Mouse (Mus musculus) monocyte, adult 2 months (primary cell): ENCODE results near the gene Gm5065.

ENCODE experiments used
- DNase-seq, 2 experiments: peaks; one replicate each; pipeline ENCODE4 v3.0.0; 2022; ENCODE audit warnings: low spot score in 2 of 2, low read depth in 1 of 2

Gm5065 gene

GRCm38 (mm10) chr7:5350237-5350636 lies at the start of gene Gm5065:
Gm5065 (plus strand) TSS chr7:5350537.
- no peak for DNase-seq

GRCm38 (mm10) chr7:5327511-5327910 lies 22.8 kb upstream of the Gm5065 start:
- no peak for DNase-seq

GRCm38 (mm10) chr7:5350935-5351334 lies 598 bp downstream of the Gm5065 start, which contains the start of gene Nlrp2:
Nlrp2 (minus strand) TSS chr7:5351035.
- no peak for DNase-seq

GRCm38 (mm10) chr7:5363599-5363998 lies 13.3 kb downstream of the Gm5065 start:
- no peak for DNase-seq

GRCm38 (mm10) chr7:5366724-5367123 lies 16.4 kb downstream of the Gm5065 start:
- DNase-seq = no peak

GRCm38 (mm10) chr7:5406201-5406600 lies 55.9 kb downstream of the Gm5065 start:
- DNase-seq = no peak
